Mouse (Mus musculus) hematopoietic stem cell, adult 5-6 weeks (primary cell): Measurements from ENCODE around the gene Lrp3. TPM values are rescaled to one million over a fixed set of nuclear protein-coding genes. Genes with fewer than 3 reads are reported as not detected.

Experiments
- ATAC-seq, 2 experiments: fragments of 125-278 bp in 1 of 2; replicated peaks in 1 of 2; 2 replicates each; pipeline ENCODE4 v1.8.0; 2016 to 2017; ENCODE audit warnings: inconsistent platforms in 2 of 2, mild to moderate bottlenecking in 2 of 2, moderate number of reproducible peaks in 2 of 2, low read depth in 1 of 2, moderate TSS enrichment in 1 of 2; ENCODE audit not compliant: low FRiP score in 2 of 2, poor library complexity in 2 of 2, severe bottlenecking in 2 of 2, insufficient read depth in 1 of 2, low TSS enrichment in 1 of 2
- total RNA-seq: library from RNA; stranded (forward); fragments of 172-1452, 232-1000 nt; gene quantifications from 2 replicates; pipeline ENCODE4 v1.2.3, GENCODE M21; 2017

Gene Lrp3
- total RNA-seq, 1 experiment from 2014 or later: not detected

DNA sequence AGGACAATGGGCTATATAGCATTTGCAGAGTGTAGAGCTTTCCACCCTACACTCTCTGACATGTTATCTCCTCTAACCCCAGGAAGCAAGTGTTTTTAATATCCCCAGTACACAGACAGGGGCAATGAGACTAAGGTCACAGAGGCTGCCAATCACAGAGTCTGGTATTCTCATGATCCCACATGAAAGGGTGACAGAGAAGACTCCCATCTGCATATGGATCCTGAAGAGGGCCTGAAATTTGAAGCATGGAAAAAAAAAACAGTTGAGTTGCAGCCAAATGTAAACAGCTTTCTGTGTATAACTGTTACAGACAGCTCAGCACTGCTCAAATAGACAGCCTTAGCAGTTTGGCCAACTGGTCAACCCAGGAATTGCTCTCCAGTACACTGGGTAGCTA, 15.5 kb downstream of the Lrp3 start:
- ATAC-seq: no peak

DNA sequence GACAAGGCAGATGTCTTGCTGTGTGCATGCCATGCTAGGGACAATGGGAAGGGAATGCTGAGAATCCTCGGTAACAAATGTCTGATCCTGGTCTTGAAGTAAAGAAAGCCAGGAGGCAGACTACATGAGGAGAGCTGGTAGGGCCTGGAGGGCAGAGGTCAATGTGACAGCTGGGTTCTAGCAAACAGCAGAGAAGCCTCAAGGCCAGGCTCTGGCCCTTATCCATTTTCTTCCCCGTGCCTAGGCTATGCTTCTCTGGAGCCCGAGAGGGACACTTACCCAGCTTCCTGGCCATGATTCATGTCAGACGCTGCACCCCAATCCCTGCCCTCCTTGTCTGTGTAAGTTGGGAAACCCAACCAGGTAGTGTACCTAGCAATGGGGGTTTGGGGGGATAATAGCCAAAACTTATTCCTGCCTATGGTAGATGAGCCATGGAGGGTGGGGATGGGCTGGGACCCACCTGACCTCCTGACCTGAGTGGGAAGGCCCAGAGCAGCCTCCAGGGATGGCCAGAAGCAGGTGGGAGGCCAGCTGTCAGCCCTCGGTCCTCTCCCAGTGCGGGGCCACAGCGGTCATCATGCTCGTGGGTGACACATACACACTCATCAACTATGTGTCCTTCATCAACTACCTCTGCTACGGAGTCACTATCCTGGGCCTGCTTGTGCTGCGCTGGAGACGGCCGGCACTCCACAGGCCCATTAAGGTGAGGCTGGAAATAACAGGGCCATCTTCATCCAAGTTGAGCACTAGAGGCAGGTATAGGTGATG, 16.1 kb downstream of the Lrp3 start:
- no peak for ATAC-seq

DNA sequence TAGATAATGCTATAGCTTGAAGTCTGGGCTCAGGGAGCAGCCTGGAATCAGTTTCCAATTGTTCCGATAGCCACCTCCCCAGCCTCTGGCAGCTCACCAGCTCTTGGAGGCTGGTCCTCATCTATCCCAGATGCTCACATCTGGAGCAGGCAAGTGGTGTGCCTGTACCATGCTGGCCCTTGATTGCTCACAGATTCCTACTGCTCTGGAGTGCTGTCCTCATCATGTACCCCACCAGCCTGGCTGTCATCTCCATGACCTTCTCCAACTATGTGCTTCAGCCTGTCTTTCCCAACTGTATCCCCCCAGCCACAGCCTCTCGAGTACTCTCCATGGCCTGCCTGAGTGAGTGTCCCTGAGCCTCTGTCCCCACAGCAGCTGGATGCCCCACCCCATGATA, 18.3 kb downstream of the Lrp3 start:
- no peak for ATAC-seq

DNA sequence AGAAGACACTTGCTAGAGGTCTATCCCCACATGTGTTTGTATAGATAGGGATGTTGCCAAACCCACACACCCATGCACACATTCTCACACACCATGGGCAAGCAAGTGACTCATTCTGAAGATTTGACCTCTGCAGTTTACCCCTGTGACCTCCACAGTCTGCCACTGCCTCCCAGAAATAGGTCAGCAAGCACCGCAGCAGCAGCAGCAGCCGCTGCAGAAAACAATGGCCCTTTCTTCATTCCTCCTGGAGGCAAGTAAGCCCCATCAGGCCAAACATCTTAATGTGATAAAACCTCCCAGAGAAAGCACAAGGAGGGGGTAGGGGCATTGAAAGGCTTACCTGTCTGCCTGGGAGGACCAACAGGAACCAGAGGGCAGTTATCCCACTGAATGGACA, 24.0 kb downstream of the Lrp3 start:
- ATAC-seq: no peak

DNA sequence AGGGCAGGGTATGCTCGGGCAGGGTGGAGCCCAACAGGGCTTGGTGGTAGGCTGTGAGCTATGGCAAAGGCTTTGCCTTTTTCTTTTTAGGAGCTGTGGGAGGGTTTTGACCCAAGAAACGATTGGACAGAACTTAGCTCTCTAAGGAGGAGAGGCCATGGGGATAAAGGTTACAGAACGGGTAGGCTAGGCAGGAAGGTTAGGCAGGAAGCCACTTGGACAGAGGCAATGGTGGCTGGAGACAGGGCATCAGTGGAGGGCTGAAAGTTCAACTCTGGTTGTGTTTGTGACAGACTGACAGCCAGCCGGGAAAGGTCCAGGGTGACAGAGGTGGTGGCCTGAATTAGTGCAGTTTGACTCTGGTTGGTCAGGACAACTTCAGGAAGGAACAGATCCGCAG, 25.6 kb downstream of the Lrp3 start:
- no peak for ATAC-seq

DNA sequence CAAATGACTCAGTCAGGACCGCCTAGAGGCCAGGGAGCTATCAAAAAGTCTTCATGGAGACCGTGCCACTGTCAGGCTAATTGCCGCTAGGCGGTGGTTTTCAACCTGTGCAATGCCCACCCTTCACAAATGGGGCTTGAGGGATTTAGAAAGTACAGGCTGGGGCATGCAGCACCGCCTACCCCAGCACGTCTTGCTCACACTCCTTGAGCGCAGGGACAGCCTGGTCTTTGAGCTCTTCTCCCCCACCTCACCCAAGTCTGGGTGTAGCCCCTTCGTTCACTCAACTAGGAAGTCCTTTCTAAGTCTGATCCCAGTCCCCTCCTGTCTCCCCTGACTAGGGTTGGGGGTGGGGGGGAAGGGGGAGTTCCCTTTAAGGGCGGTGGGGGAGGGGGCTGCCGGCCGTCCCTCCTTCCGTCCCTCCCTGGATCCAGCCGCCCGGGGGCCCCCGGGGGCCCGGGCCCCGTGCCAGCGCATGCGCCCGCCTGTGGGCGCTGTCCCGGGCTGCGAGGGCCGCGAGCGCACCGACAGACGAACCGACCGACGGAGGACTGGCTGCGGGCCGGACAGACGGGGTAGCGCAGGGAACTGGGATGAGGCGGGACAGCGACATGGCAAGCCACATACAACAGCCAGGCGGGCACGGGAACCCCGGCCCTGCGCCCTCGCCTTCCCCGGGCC, 29.3 kb downstream of the Lrp3 start, which contains the start of gene Slc7a10:
TSS of gene Slc7a10 (plus strand) at position 497 of the 681 bp plus-strand sequence.
- peak; percentile 31 to 57; a peak in 3 of 4 replicates for ATAC-seq

DNA sequence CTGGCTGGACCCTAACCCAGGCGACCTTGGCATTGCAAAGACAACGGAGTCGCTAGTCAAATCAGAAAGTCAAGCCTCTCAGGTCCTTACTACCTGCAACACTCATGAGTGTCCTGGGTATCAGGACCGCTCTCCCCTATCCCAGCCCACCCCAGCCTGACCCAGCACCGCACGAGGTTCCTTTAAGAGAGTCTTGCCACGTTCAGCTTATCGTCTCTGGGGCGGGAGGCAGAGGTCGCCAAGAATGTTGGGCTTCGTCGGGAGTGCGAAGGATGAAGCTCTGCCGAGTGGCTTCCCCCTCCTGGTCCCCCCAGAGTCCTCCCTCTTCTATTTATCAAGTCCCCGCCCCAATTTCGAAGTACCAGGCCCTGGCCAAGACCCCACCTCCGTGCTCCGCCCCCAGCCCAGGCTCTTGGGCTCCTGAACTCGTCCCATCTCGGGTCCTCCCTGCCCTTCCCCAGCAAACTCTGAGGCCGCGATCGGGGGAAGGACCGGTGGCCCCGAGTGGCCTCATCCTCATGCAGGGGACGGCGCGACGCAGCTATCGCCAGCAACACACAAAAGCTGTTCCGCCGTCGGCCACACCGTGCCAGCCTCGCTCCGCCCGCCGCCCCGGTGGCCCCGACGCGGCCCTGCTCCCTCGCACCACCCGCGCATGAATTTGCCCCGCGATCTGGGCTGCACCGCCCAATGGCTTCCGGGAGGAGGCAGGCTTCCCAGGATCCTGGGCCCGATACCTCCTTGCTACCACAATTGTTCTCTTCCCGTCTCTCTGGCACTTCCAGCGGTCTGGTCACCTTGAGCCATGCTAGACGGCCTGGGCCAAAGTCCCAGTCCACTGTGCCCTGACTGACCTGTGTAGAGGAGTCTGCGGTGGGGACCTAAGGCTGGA, 30.2 kb downstream of the Lrp3 start:
- ATAC-seq: peak in 1 of 2 experiments; percentile 51; a peak in 2 of 4 replicates

DNA sequence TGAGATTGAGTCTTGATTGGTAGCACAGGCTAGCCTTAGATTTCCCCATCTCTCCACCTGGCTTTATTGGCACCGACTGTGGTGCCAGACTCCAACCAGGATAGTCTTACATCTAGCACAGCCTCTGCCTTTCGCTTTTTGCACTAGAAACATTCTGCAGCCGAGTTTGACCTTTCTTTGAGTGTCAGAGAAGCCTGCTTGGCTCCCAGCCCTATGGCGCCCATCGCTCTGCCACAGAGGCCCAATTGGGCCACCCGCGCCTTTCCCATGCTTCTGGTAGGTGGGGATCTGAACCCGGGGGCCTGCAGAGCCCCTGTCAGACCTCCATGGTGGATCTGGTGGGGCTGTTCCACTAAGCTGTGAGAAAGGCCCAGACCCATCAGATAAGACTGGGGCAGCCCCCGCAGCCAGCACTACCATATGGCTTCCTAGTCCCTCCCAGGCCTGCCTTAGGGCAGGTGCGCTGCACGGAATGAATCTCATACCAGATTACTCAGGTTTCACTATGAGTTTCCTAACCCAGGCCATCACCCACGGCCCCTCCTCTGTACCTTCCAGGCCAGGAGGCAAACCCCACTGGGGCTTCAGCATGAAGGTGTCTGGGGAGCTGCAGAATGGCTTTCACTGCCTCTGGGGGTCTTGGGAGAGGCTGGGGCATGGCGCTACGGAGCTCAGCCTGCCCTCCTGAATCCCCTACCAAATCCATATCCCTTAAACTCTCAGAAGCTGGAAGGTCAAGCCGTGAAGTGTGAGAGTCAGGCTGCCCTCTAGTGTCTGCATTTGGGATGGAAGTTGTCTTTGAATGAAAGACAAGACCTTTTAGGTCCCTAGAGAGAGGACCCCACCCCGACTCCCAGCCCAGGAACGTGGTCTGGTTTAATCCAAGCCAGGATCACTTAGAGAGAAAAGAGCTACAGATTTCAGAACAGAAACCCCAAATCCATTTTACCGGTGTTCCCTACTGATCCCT, 38.6 kb downstream of the Lrp3 start:
- ATAC-seq: no peak

DNA sequence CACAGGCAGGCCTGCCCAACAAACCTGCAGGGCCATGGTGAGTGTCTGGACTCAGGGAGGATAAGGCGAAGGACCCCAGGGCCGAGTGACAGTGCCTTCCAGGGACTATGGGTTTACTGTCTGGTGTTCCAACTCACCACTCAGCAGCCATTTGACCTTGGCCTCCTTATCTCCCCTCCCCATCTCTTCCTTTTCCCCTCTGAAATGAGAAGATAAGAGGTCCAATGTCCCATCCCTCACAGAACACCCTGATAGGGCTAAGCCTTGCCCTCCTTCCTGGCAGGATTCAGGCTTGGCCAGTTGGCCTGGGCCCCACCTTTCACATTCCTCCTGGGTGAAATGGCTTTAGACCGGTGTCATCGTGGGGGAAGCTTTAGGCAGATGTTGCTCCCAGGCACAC, 39.8 kb downstream of the Lrp3 start:
- no peak for ATAC-seq

DNA sequence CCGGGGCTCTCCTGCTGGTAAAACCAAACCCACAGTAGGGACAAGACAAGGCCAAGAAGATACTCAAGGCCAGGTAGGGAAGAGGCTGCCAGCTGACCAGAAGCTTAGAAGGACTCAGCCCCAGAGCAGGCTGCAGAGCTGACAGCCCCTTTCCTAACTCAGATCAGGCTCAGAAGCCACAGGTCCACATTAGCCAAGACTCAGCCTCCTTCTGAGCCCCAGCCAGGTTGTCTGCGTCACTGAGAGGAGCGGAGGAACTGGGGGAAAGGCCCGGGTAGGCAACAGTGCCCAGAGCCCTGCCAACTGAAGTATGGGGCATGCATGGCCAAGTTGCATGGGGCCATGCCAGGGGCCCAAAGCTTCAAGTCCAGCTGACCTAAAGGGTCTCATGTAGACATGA, 42.8 kb downstream of the Lrp3 start:
- no peak for ATAC-seq

DNA sequence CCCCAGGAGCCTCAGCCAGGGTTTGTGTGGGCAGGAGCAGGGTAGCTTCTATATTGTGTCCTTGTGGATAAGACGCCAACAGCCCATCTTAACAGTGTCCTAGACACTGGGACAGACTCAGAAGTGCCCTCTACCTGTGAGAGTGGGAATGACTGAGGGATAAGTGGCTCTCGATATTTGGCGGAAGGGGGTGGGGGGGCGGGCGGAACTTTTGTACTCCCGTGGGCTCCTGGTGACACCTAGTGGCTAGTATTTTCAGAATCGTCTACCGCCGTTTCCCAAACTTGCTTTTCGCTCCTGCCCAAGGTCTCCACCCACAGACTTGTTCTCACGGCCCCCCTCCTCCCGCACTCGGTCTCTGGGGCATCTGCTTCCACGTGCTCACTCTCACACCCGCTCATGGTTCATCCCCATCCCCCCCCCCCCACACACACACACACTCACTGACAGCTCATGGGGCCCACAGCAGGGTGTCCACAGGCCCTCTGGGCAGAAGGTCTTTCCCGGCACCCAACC, 43.4 kb downstream of the Lrp3 start:
- ATAC-seq: peak; percentile 51 to 61

DNA sequence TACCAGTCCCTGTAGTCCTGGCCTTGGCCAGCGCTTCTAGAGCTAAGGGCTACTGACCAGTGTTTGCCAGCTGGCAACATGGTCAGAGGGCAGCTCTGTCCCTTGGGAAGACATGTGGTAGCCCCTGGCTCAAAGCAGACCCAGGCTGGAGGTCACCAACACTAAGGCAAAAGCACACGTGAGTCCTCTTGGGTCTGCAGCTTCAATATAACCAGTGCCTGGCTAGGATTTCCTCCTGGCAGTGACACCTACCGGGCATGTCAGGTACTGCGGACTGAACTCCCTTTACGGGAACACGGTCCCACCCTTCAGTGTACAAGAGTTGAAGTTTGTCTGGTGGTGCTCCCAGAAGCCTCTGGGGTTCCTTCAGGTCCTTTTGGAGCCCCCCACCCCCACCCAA, 46.0 kb downstream of the Lrp3 start:
- peak; percentile 79 to 87 for ATAC-seq

DNA sequence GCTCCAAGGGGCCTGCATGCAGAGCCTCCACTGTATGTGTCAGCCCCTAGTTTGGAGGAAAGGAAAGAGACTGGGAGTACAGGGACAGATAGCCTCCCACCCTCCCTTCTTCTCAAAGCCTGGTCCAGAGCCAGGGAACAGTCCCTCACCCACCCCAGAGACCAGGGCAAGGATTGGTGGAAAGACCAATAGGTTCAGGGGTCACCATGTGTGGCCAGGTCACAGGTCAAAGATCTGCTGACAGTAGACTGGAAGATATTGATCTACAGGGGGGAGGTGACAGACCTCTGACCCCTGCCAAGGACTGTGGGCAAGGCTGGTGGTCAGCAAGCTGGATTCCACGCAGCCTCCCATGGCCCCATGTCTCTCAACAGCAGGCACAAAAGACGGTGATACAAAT, 47.4 kb downstream of the Lrp3 start:
- ATAC-seq: no peak

DNA sequence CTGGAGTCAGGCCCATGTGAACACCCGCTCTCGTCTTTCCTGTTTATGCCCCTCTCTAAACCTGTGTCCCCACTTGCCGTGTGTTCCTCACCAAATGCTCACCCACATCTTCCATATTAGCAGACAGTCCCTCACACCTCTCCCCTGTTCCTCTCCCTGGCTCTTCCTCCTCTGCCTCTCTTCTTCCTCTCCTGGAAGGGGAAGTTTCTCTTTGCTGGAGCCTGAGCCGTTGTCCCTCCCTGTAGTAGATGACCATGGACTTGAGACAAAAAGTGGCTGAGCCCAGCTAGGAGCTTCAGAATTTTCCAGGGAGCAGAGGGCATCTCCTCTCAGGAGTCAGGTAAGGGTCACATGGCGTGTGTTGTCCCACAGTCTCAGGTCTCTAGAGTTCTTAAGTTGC, 48.3 kb downstream of the Lrp3 start:
- ATAC-seq: no peak

DNA sequence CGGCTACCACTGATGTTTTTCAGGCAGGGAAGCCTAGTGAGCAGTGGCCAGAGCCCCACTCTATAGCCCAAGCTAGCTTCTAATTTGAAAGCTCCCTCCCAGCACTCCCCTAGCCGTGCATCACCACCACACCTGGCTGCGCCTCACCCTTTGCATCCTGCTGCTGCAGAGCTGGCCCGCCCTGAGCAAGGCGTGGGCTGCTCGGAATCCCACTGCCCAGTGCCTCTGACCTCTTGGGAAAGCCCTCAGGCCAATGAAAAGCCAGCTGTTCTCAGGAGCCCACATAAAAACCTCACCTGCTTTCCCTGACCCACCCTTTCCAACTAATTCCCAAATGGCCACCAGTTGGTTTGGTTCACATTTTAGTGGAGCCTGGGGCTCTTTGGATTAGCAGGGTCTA, 51.2 kb downstream of the Lrp3 start:
- no peak for ATAC-seq

DNA sequence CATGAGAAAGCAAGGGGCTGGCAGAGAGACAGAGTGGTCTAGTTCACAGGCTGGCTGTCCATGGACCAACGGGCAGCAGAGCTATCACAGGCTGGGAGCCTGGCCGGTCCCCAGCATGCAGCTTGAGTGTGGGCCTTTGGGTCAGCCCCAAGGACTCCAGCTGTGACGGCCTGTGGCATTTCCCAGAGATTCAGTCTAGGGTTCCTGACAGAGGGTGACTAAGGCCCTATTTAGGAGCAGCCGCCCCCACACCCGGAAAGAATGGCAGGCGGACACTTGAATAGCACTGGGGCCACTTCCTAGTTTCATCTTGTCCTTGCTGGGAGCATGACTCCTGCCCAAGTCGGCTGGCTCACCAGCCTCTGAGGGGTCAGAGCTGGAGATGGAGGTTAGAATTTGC, 51.7 kb downstream of the Lrp3 start:
- ATAC-seq: no peak

DNA sequence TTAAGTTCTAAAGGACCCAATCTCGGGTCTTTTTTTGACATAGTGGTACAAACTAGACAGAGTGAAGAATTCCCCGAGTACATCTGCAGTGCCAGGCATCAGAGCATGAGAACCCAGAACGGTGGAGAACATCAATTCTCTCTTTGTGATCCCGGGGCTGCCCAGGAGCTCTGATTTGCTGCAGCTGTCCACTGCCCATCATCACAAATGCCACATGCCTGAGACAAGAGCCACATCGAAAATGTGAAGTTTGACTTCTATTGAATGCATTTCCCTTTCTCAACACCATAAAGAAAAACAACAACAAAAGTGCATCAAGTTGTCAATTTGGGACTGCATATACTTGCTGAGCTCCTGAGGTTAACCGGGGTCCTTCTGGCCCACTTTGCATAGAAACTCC, 52.9 kb downstream of the Lrp3 start:
- ATAC-seq: no peak
